Mouse (Mus musculus) left cerebral cortex, adult 2 months (tissue): ENCODE measurements around the gene Flnc. TPM values are rescaled to one million over a fixed set of nuclear protein-coding genes. Genes with fewer than 3 reads are reported as not detected.

Source experiments
- DNase-seq, 2 experiments: peaks; one replicate each; pipeline ENCODE4 v3.0.0; 2021 to 2022; ENCODE audit warnings: low spot score in 2 of 2, mixed read lengths in 1 of 2; ENCODE audit errors: extremely low spot score in 1 of 2
- H3K27ac ChIP-seq: fragments of 200-600 bp; 2 replicates; pipeline ENCODE4 v1.8.1; 2022
- H3K4me3 ChIP-seq: fragments of 200-600 bp; 2 replicates; pipeline ENCODE4 v1.8.1; 2022
- CTCF ChIP-seq: fragments of 200-600 bp; IDR thresholded peaks from 2 replicates; pipeline ENCODE4 v1.8.1; 2022; ENCODE audit warnings: antibody characterized with exemption, mild to moderate bottlenecking, moderate library complexity
- intact Hi-C: fragments of 180-260 bp; cut with DNase I; formaldehyde crosslinking; loops from one replicate; pipeline ENCODE4 v1.15.1; 2025
- total RNA-seq, 2 experiments: library from RNA; stranded (reverse); gene quantifications; 2 replicates each; pipeline ENCODE4 v1.2.3; 2021

The Flnc gene
- total RNA-seq, 2 experiments from 2014 or later: 1.2 to 1.7 TPM

DNA sequence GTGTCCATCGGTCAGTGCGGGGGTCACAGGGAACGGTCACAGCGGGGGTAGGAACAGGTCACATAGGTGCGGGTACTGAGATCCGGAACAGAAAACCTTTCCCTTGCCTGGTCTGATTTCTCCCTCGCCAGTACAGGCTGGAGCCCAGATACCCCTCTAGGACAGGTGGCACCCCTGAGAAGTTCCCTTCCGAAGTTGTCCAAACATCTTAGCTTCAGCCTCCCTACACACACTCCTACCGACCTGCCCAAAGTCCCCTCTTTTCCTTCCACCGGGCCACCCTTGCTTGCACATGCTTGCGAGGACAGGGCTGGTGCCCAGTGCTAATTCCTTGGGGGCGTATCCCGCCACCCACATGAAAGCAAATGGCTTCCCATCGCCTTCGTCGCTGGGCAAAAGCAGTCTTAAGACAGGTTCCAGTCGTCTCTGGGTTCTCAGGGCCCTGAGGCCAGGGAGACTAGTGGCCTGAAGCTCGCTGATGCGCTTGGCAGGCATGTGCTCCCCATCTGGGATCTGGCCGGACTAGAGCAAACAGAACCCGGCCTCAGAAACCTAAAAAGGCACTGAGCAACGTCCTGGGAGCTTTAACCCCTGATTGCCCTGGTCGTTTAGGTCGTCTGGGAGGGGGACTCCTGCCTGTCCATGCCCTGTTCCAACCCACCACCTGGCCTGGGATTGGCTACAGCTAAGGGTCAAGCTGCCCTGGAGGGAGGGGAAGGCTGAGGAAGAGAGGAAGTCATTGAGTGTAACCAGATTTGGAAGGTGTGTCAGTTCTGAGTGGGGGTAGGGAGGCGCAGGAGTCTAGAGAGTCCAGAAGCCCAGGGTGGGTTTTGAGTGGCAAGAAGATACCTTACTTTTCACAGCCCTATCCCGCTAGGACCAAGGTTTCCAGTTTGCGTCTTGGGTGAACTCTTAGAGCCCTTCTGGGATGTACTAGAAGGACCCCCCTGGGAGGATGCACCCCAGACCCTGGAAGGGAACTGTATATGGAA is 1.0 kb downstream of the Flnc start:
- no peak for DNase-seq
- H3K27ac ChIP-seq: no peak overlapping the region
- H3K4me3 ChIP-seq: no peak overlapping the region; the same call in none of the 2 replicates
- intact Hi-C loops: no loop called here
- no peak for TF ChIP-seq CTCF

DNA sequence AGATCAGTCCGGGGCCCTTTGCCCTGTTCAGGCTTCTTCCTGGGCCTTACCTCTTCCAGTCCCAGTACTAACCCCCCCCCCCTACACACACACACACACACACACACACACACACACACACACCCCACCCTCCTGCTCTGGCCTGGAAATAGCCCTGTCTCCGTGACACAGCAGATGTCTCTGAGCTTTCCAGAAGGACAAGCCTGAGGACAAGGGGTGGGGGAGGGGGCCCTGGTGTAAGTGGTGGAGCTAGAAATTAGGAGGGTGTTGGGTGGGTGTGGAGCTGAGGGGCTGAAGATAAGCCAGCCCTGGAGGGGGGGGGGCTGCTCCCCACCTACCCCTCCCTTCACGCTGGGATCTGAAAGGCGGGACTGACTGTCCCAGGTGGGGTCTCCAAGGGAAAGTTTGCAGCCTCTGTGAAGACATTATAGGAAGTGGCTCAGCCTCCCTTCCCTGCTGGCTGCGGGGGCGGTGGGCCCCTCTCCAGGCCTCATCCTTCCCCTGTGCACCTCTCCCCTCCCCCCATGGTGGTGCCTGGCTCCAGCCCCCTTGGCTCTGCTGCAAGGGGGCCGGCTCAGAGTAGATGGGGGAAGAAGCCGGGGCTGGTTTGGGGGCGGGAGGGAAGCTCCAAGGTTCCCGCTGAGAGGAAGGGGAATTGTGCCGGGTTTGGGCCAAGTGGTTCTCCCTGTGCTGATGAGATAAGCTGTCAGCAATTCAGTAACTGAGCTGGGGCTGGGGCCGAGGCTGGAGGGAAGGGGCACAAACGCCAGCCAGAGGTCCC is 2.0 kb downstream of the Flnc start:
- no peak for TF ChIP-seq CTCF
- no peak for DNase-seq
- intact Hi-C loops: no loop called here
- no peak overlapping the region for H3K4me3 ChIP-seq
- H3K27ac ChIP-seq: no peak overlapping the region

DNA sequence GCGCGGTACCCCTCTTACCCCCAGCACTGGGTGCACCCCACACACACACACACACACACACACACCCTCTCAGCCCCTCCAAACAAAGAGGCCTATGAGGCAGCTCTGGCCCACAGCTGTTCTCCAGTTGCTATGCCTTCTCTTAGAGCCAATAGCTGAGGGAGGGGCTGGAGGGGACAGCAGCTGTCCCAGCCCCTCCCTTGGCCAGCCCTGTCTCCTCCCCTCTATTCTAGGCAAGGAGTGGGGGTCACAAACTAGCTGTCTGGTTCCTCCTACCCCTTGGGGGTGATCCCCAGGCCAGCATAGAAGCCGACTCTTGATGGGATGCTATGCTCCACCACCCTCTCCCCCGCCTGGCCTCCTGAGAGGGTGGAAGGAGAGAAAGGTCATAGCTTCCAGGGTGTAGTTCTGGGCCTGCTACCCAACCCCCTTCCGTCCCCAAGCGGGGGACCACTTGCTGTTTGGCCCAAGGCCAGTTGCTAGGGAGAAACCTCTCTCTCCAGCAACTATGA is 2.9 kb downstream of the Flnc start:
- no peak for DNase-seq
- H3K27ac ChIP-seq: no peak overlapping the region
- TF ChIP-seq CTCF: no peak
- no peak overlapping the region for H3K4me3 ChIP-seq
- intact Hi-C loops: no loop called here

DNA sequence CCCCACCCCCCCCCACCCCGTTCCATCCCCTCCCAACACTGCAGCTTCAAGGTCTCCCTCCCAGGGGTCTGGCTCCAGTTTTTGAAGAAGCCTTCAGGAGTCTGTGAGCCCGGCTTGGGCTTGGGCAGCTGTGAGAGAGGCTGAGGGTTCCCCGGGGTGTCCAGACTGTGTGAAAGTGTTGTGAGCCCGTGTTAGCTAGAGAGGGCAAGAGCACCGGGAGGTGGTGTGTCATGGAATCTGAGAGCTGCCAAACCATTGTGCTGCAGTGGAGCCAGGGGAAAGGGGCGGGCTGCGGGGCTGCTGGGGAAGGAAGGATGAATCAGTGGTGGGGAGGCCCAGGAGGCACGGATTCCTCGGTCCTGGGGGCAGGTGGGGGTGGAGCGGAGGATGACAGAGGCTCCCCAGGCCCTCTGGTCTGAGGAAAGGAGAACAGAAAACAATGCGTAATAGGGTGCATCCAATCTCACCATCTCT is 3.4 kb downstream of the Flnc start:
- intact Hi-C loops: no loop called here
- TF ChIP-seq CTCF: no peak
- Histone ChIP-seq H3K27ac (no peak overlapping the region), H3K4me3 (no peak overlapping the region)
- no peak for DNase-seq

DNA sequence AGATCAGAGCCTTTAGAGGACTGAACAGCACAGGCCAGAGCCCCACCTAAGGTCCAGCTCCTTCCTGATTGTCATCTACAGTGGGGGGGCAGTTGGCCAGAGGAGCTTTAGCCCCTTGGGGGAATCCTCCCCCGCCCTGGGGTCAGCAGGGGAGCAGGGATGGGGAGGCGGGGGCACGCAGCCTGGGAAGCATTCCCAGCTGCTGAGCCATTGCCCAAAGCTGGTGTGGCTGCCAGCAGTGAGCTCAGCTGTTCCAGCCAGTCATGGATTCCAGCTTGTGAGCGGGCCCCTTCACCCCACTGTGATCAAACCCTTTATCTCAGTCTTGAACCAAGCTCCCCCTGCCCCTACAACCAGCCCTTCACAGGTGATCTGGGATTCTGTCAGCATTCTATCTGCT is 6.2 kb downstream of the Flnc start:
- H3K27ac ChIP-seq: no peak overlapping the region
- DNase-seq: no peak
- intact Hi-C loops: no loop called here
- no peak overlapping the region for H3K4me3 ChIP-seq
- no peak for TF ChIP-seq CTCF

DNA sequence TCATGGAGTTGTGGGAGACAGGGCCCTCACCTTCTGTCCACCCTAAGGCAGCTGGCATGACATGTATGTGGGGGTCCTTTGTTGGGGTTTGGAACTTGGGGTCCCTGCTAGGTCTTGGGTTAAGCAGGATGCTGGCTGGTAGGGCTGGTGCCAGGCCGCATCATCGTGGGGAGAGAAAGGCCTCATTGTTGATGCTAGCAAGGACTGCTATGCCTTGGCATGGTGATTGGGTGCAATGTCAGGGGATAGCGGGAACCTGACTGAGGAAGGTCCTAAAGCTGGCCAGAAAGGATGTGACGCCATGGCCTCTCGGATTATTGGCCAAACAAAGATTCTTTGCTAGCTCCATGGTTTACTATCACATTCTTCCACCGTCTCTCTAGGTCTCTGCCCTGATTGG is 6.7 kb downstream of the Flnc start:
- H3K27ac ChIP-seq: no peak overlapping the region
- TF ChIP-seq CTCF: no peak

DNA sequence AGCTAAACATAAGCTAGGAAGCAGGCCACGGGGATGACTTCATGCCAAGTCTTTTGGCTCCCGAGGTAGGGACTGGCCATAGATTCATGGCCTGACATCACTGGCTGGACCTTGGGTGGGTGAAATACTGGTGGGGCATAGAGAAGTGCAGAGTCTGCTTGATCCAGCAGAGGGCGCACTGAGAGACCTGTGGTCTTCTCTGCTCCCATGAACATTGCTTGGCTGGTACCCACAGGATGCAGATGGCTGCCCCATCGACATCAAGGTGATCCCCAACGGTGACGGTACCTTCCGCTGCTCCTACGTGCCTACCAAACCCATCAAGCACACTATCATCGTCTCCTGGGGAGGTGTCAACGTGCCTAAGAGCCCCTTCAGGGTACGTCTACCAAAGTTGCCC is 11.7 kb downstream of the Flnc start:
- no peak for DNase-seq
- TF ChIP-seq CTCF: peak; percentile 65
- no peak overlapping the region for H3K27ac ChIP-seq
- H3K4me3 ChIP-seq: no peak overlapping the region
- intact Hi-C loops: loop anchor here (5.0 kb wide), 1 partner anchor 208 kb away; no protein-coding TSS in a partner anchor

More for the DNA sequence above, 6.7 kb downstream of the Flnc start:
- intact Hi-C loops: loop anchor here (5.0 kb wide), 1 partner anchor 213 kb away; no protein-coding TSS in a partner anchor
- no peak overlapping the region for H3K4me3 ChIP-seq
- DNase-seq: no peak

DNA sequence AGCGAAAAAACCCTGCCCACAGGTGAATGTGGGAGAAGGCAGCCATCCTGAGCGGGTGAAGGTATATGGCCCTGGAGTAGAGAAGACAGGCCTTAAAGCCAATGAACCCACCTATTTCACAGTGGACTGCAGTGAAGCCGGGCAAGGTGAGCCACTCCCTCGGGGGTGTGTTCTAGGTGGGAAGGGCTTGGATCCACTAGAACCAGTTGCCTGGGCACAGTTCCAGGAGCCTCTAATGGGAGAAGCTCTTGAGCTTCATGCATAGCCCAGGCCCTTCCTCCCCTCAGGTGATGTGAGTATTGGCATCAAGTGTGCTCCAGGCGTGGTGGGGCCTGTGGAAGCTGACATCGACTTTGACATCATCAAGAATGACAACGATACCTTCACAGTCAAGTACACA is 12.3 kb downstream of the Flnc start:
- intact Hi-C loops: no loop called here
- no peak overlapping the region for H3K4me3 ChIP-seq
- no peak overlapping the region for H3K27ac ChIP-seq

DNA sequence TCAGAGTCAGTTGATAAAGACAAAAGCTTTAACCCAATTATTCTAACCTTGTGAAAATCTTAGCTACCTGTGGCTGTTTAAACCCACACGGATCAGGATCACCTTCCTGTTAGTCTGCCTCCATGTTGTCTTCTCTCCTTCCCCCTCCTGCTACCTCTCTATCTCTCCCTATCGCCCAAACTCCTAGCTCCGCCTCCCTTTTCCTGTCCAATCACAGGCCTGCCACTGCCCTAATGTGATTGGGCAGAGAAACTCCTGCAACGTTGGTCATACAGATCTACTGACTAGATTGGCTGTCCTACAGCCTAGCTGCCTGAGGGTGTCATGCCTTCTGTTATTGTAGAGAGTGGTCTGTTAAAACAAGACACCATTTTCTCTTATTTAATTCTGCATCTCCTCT is 16.8 kb downstream of the Flnc start:
- TF ChIP-seq CTCF: no peak
- no peak for DNase-seq
- Histone ChIP-seq H3K4me3 (no peak overlapping the region), H3K27ac (no peak overlapping the region)
- intact Hi-C loops: no loop called here

More for the DNA sequence above, 12.3 kb downstream of the Flnc start:
- DNase-seq: no peak
- no peak for TF ChIP-seq CTCF

DNA sequence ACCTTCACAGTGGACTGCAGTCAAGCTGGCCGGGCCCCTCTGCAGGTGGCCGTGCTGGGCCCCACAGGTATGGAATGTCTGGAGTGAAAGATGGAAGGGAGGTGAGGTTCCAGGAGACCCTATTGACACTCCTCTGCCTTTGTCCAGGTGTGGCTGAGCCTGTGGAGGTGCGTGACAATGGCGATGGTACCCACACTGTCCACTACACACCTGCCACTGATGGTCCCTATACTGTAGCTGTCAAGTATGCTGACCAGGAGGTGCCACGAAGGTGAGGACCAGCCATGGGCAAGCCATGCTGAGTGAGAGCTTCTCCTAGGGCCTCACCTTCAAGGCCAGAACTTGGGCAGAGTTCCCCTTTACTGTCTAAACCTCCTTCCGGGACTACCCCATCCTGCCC is 17.6 kb downstream of the Flnc start:
- Histone ChIP-seq H3K4me3 (no peak overlapping the region), H3K27ac (no peak overlapping the region)
- no peak for DNase-seq
- TF ChIP-seq CTCF: no peak
- intact Hi-C loops: no loop called here

DNA sequence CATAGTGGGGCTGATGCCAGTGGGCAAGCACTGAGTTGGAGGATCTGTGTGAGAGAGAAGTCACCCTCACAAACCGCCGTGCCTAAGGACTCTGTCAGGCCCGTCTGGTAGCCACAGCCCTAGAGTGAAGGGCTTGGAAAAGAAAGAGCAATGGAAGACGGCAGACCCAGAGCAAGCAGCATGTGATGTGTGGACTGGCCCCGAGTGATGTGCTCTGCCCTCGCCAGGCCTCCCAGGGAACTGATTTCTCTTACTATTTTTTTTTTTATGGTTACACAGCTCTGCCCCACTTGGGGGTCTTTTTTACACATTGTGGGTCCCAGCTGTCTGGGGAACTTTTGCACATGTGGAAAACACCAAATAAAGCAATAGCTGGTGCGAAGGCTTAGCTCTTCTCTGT is 28.4 kb downstream of the Flnc start:
- DNase-seq: no peak
- intact Hi-C loops: no loop called here
- H3K27ac ChIP-seq: no peak overlapping the region
- H3K4me3 ChIP-seq: no peak overlapping the region
- TF ChIP-seq CTCF: no peak

DNA sequence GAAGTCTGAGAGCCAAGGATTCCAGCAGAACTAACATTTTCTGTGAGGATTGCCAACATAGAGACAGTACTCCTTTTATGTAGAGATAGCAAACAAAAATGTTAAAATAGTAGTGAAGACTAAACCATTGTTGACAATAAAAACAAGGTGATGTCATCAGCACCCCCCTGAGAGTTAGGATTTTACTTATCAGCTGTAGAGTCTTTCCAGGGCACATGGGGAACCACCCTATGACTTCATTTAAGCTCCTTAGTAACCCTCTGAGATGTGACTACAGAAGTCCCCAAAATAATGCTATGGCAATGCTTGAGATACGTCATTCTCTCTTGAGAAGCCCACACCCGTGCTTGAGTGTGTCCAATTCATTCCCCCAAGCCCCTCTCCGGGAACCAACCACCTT is 30.3 kb downstream of the Flnc start:
- intact Hi-C loops: no loop called here
- DNase-seq: no peak
- Histone ChIP-seq H3K27ac (no peak overlapping the region), H3K4me3 (no peak overlapping the region)
- no peak for TF ChIP-seq CTCF
